ENCODE assay signal across 9 mouse cellular contexts in the genomic region with DNA sequence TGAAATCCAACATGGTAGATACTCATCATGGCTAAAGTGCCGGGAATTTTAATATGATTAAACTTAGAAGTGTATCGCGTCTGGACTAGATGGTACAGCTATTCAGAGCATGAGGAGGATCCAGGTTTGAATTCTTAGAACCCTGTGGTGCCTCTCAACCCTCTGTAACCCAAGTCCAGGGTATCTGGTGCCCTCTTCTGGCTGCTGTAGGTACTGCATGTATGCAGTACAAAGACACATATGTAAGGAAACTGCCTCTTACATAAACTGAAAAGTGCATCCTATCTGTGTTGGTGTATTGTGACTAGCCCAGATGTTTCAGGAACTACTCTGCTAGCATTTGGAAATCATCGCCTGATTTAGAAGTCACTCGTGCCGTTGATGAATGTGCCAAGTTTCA.
DNase-seq lines count a peak whose midpoint lies in the region; ATAC-seq and TF ChIP-seq lines count a peak whose summit lies in the region.
"Had no signal": no experiment of that assay in that cellular context is flagged by ENCODE, and none has a peak within 500 bp of the region (broad histone marks: within the 10 kb centered on the region; RNA-seq: fewer than 3 reads in every experiment).

No protein-coding gene starts in this region.

- TF ChIP-seq CTCF in testis, adult 2 months (IDR thresholded peaks at IDR 0.05; ENCODE audit: control insufficient read depth, insufficient read depth, insufficient replicate concordance, low read depth, low read length): peak; percentile 19; the same call in 1 of the 2 replicates
- peak; percentile 93 for TF ChIP-seq CTCF in liver, postnatal 0 days (IDR thresholded peaks at IDR 0.05; ENCODE audit: low read depth)

- H3K36me3 ChIP-seq in testis, adult 2 months (ENCODE audit: control insufficient read depth, insufficient read depth, low read length): no peaks in the 10 kb centered on the region
- H3K36me3 ChIP-seq in liver, postnatal 0 days (replicated peaks; ENCODE audit: insufficient read depth, low read length): no peaks in the 10 kb centered on the region
- H3K36me3 ChIP-seq: limb, embryonic 13.5 days had no signal

- TF ChIP-seq EP300 in liver, postnatal 0 days (IDR thresholded peaks at IDR 0.05; ENCODE audit: low read depth): no peak

- H3K4me3 ChIP-seq in testis, adult 2 months (ENCODE audit: control insufficient read depth, low read depth, low read length): no peak overlapping the region
- no peak overlapping the region for H3K4me3 ChIP-seq in liver, postnatal 0 days (ENCODE audit: low read depth, low read length)
- H3K4me3 ChIP-seq: limb, embryonic 13.5 days had no signal

- no peaks in the 10 kb centered on the region for H3K9me3 ChIP-seq in liver, postnatal 0 days (ENCODE audit: low read length)
- H3K9me3 ChIP-seq: limb, embryonic 13.5 days had no signal

- WGBS in liver, postnatal 0 days (ENCODE audit: insufficient replicate concordance): 31% methylated on average over 6 of the region's 6 CpGs

- no peaks in the 10 kb centered on the region for H3K27me3 ChIP-seq in testis, adult 2 months (ENCODE audit: control insufficient read depth, insufficient read depth, low read length)
- 0 out of 2 replicates have a peak, but pooled peaks cover 3% of the 10 kb centered on the region for H3K27me3 ChIP-seq in liver, postnatal 0 days (ENCODE audit: insufficient read depth, low read length)

- no peak overlapping the region for H3K9ac ChIP-seq in liver, postnatal 0 days (replicated peaks)
- H3K9ac ChIP-seq: limb, embryonic 13.5 days had no signal

- peaks cover 11% of the 10 kb centered on the region for H3K4me1 ChIP-seq in testis, adult 2 months (ENCODE audit: control insufficient read depth, insufficient read depth, low read length)
- H3K4me1 ChIP-seq in liver, postnatal 0 days (ENCODE audit: insufficient read depth): no peaks in the 10 kb centered on the region

- H3K27ac ChIP-seq in testis, adult 2 months (ENCODE audit: control insufficient read depth, insufficient read depth, low read depth, low read length): no peak overlapping the region
- no peak overlapping the region for H3K27ac ChIP-seq in liver, postnatal 0 days (ENCODE audit: low read depth)
- H3K27ac ChIP-seq: limb, embryonic 13.5 days had no signal

- H3K4me2 ChIP-seq in liver, postnatal 0 days (ENCODE audit: low read depth, low read length): no peak overlapping the region
- H3K4me2 ChIP-seq: limb, embryonic 13.5 days had no signal

- TF ChIP-seq POLR2A in testis, adult 2 months (IDR thresholded peaks at IDR 0.05; ENCODE audit: control insufficient read depth, low read depth, low read length): no peak

- peak; percentile 61 for DNase-seq in gastrocnemius, postnatal 10 days
- no peak for DNase-seq in gastrocnemius, adult 8-10 months (ENCODE audit: low spot score in 2 of 2)
- no peak for DNase-seq in testis, postnatal 14 days (ENCODE audit: low spot score)
- peak; percentile 69 to 71 for DNase-seq in cerebellum, adult 18-20 months
- peak; percentile 84 for DNase-seq in forelimb bud, embryonic 11.5 days (ENCODE audit: low read depth, low spot score)
- DNase-seq in liver, postnatal 0 days: peak; percentile 83
- peak; percentile 58 to 76 for DNase-seq in spleen, postnatal 10 days (ENCODE audit: low spot score in 2 of 2)

- ATAC-seq in liver, postnatal 0 days: no peak

Comparison
In these comparisons a context has a peak if more than half of its experiments do, and no peak if none do; other contexts are left out.
1. DNase-seq: peak in gastrocnemius, postnatal 10 days (single experiment), cerebellum, adult 18-20 months (2 of 2), forelimb bud, embryonic 11.5 days (single experiment), liver, postnatal 0 days (single experiment) and spleen, postnatal 10 days (2 of 2); none in gastrocnemius, adult 8-10 months (0 of 2) and testis, postnatal 14 days (single experiment).